Mouse (Mus musculus): ENCODE data around the gene Zc3h18. TPM values are rescaled to one million over a fixed set of nuclear protein-coding genes. Genes with fewer than 3 reads are reported as not detected.

Gene Zc3h18
- 119 and 172 TPM in 2 replicates for polyA plus RNA-seq (2012)

GRCm38 (mm10) chr8:122376365-122377231 lies at the start of gene Zc3h18:
Gene Zc3h18 (plus strand): TSS chr8:122376609.

GRCm38 (mm10) chr8:122360696-122361416 lies 15.6 kb upstream of the Zc3h18 start, which contains the start of gene Trhr2:
Gene Trhr2 (minus strand): TSS chr8:122360746.

GRCm38 (mm10) chr8:122421376-122422070 lies 45.1 kb downstream of the Zc3h18 start, which contains the start of gene Il17c:
Gene Il17c (plus strand): TSS chr8:122422020.

GRCm38 (mm10) chr8:122432443-122433268 lies 56.2 kb downstream of the Zc3h18 start, which contains the start of gene Cyba:
Gene Cyba (minus strand): TSS chr8:122432930.

GRCm38 (mm10) chr8:122443262-122444006 lies 67.0 kb downstream of the Zc3h18 start, which contains the start of gene Mvd:
Gene Mvd (minus strand): TSS chr8:122443422.

GRCm38 (mm10) chr8:122460524-122461472 lies 84.4 kb downstream of the Zc3h18 start, which contains the start of gene Snai3:
Gene Snai3 (minus strand): TSS chr8:122460733.

Other genes with a start within 250 kb of the Zc3h18 start
- gene Zfpm1, start 94.5 kb upstream of the Zc3h18 start, polyA plus RNA-seq (2012), result 410 and 679 TPM in 2 replicates
- 0.05 TPM in 1 of 2 replicates, not detected in the other for gene Trhr2, start 15.9 kb upstream of the Zc3h18 start, polyA plus RNA-seq (2012)
- gene Il17c, start 45.4 kb downstream of the Zc3h18 start, polyA plus RNA-seq (2012), result 0.98 and 1.5 TPM in 2 replicates
- gene Cyba, start 56.3 kb downstream of the Zc3h18 start, polyA plus RNA-seq (2012), result 676 and 930 TPM in 2 replicates
- 8.7 and 10.5 TPM in 2 replicates for gene Mvd, start 66.8 kb downstream of the Zc3h18 start, polyA plus RNA-seq (2012)
- gene Snai3, start 84.1 kb downstream of the Zc3h18 start, polyA plus RNA-seq (2012), result 0.22 TPM in 2 replicates
- 72.3 and 82.1 TPM in 2 replicates for gene Rnf166, start 99.5 kb downstream of the Zc3h18 start, polyA plus RNA-seq (2012)
- gene Ctu2, start 99.5 kb downstream of the Zc3h18 start, polyA plus RNA-seq (2012), result 26.0 and 31.1 TPM in 2 replicates
- gene Piezo1, start 174.7 kb downstream of the Zc3h18 start, polyA plus RNA-seq (2012), result 76.7 and 90.2 TPM in 2 replicates
- 400 and 435 TPM in 2 replicates for gene Cdt1, start 191.4 kb downstream of the Zc3h18 start, polyA plus RNA-seq (2012)
- gene Aprt, start 200.3 kb downstream of the Zc3h18 start, polyA plus RNA-seq (2012), result 259 and 276 TPM in 2 replicates
- 23.7 and 36.9 TPM in 2 replicates for gene Galns, start 234.9 kb downstream of the Zc3h18 start, polyA plus RNA-seq (2012)
- gene Trappc2l, start 235.0 kb downstream of the Zc3h18 start, polyA plus RNA-seq (2012), result 0.58 and 1.0 TPM in 2 replicates
- 0.07 TPM in 1 of 2 replicates, not detected in the other for gene Pabpn1l, start 246.1 kb downstream of the Zc3h18 start, polyA plus RNA-seq (2012)